Mouse (Mus musculus): ENCODE data around the gene Mak. TPM values are rescaled to one million over a fixed set of nuclear protein-coding genes. Genes with fewer than 3 reads are reported as not detected.

Mak gene
- total RNA-seq, 4 experiments from 2014 or later = 3.1 to 3.7 (median 3.2) TPM

- no peak for DNase-seq (ENCODE audit: low spot score in 2 of 2)
These were observed 5.7 kb downstream of the Mak start for GRCm38 (mm10) chr13:41073819-41074218.

GRCm38 (mm10) chr13:41071617-41072016 is 7.9 kb downstream of the Mak start:
- DNase-seq (ENCODE audit: low spot score in 2 of 2) = no peak

GRCm38 (mm10) chr13:41067618-41068017 is 11.9 kb downstream of the Mak start:
- DNase-seq (ENCODE audit: low spot score in 2 of 2) = no peak

- DNase-seq (ENCODE audit: low spot score in 2 of 2) = no peak
These were observed 27.5 kb downstream of the Mak start for GRCm38 (mm10) chr13:41051965-41052364.

- no peak for DNase-seq (ENCODE audit: low spot score in 2 of 2)
These were observed 32.2 kb downstream of the Mak start for GRCm38 (mm10) chr13:41047280-41047679.

- no peak for DNase-seq (ENCODE audit: low spot score in 2 of 2)
These were observed 33.6 kb downstream of the Mak start for GRCm38 (mm10) chr13:41045901-41046300.

GRCm38 (mm10) chr13:41042511-41042910 is 37.0 kb downstream of the Mak start:
- no peak for DNase-seq (ENCODE audit: low spot score in 2 of 2)

- no peak for DNase-seq (ENCODE audit: low spot score in 2 of 2)
These were observed 49.4 kb downstream of the Mak start for GRCm38 (mm10) chr13:41030098-41030497.

- no peak for DNase-seq (ENCODE audit: low spot score in 2 of 2)
These were observed 57.4 kb downstream of the Mak start for GRCm38 (mm10) chr13:41022099-41022498.

GRCm38 (mm10) chr13:41021607-41022006 is 57.9 kb downstream of the Mak start:
- no peak for DNase-seq (ENCODE audit: low spot score in 2 of 2)

GRCm38 (mm10) chr13:41020494-41020893 is 59.0 kb downstream of the Mak start:
- DNase-seq (ENCODE audit: low spot score in 2 of 2) = no peak

GRCm38 (mm10) chr13:41018756-41019591 is 60.5 kb downstream of the Mak start:
- no peak for DNase-seq (ENCODE audit: low spot score in 2 of 2)

GRCm38 (mm10) chr13:41018236-41018635 is 61.3 kb downstream of the Mak start:
- DNase-seq (ENCODE audit: low spot score in 2 of 2) = no peak

GRCm38 (mm10) chr13:41017832-41018231 is 61.7 kb downstream of the Mak start:
- no peak for DNase-seq (ENCODE audit: low spot score in 2 of 2)

- no peak for DNase-seq (ENCODE audit: low spot score in 2 of 2)
These were observed 62.6 kb downstream of the Mak start for GRCm38 (mm10) chr13:41016797-41017405.

GRCm38 (mm10) chr13:41015829-41016634 is 63.5 kb downstream of the Mak start, which contains the start of gene Tmem14c:
Tmem14c (plus strand) TSS chr13:41016292.
- DNase-seq (ENCODE audit: low spot score in 2 of 2) = peak; percentile 87 to 90

GRCm38 (mm10) chr13:41008946-41009345 is 70.6 kb downstream of the Mak start:
- DNase-seq (ENCODE audit: low spot score in 2 of 2) = no peak

- no peak for DNase-seq (ENCODE audit: low spot score in 2 of 2)
These were observed 71.2 kb downstream of the Mak start for GRCm38 (mm10) chr13:41008271-41008670.

- DNase-seq (ENCODE audit: low spot score in 2 of 2) = no peak
These were observed 73.3 kb downstream of the Mak start for GRCm38 (mm10) chr13:41006244-41006643.

GRCm38 (mm10) chr13:41002001-41002400 is 77.5 kb downstream of the Mak start:
- no peak for DNase-seq (ENCODE audit: low spot score in 2 of 2)

GRCm38 (mm10) chr13:41000926-41001639 is 78.4 kb downstream of the Mak start, which contains the start of gene Pak1ip1:
Pak1ip1 (plus strand) TSS chr13:41001023.
- DNase-seq (ENCODE audit: low spot score in 2 of 2) = peak; percentile 92 to 97
